Mouse (Mus musculus) lung, adult 2 months (tissue): ENCODE data around the gene Abca7. TPM values are rescaled to one million over a fixed set of nuclear protein-coding genes. Genes with fewer than 3 reads are reported as not detected.
"Not testable (repeated sequence)": the region's sequence is repeated elsewhere in the genome, so short reads cannot be mapped to it uniquely, and the experiment has no call there.

ENCODE experiments used
- DNase-seq: peaks from one replicate; pipeline ENCODE4 v3.0.0; 2022
- H3K4me1 ChIP-seq: fragments of 200-500 bp; 2 replicates; pipeline ENCODE4 v1.6.1; 2011; ENCODE audit warnings: low read length; ENCODE audit not compliant: control insufficient read depth, insufficient read depth
- H3K4me3 ChIP-seq: fragments of 200-500 bp; replicated peaks from 2 replicates; pipeline ENCODE3; 2011; ENCODE audit warnings: low read depth, mild to moderate bottlenecking, control low read depth, low read length; ENCODE audit errors: extremely low read depth
- CTCF ChIP-seq: fragments of 200-500 bp; IDR thresholded peaks from 2 replicates; pipeline ENCODE4 v1.5.1; 2011; ENCODE audit warnings: mild to moderate bottlenecking, low read length, control low read depth; ENCODE audit not compliant: insufficient read depth
- POLR2A ChIP-seq: fragments of 200-500 bp; IDR thresholded peaks from 2 replicates; pipeline ENCODE4 v1.6.1; 2011; ENCODE audit warnings: low read depth, mild to moderate bottlenecking, control low read depth, low read length, borderline replicate concordance; ENCODE audit errors: extremely low read depth
- WGBS: fragments of 180-500 bp; shearing (Covaris S2); methylation state at CpG from one replicate; pipeline ENCODE4 v1.1.7; 2018; 5-methylcytosine and 5-hydroxymethylcytosine counted together
- polyA plus RNA-seq: library from polyadenylated mRNA; depleted of rRNA; stranded (reverse); fragments of >200 nt; gene quantifications from 2 replicates; pipeline ENCODE4 v1.2.3, GENCODE M21; 2012; rRNA removed

The Abca7 gene
- polyA plus RNA-seq, 1 experiment: 38.2 TPM

GRCm38 (mm10) chr10:80053831-80054815 lies 57.8 kb downstream of the Abca7 start:
- DNase-seq: peak; percentile 74
- WGBS: under 1% methylated on average over 76 of the region's 77 CpGs
- no peak for TF ChIP-seq POLR2A
- Histone ChIP-seq H3K4me3 (peak overlapping the region; percentile 87), H3K4me1 (peaks cover 30% of the 10 kb centered on the region)

- peaks cover 30% of the 10 kb centered on the region for H3K4me1 ChIP-seq
- DNase-seq: not testable (repeated sequence)
- WGBS: 7% methylated on average over 3 of the region's 3 CpGs
Measured at GRCm38 (mm10) chr10:80054911-80055310, 58.6 kb downstream of the Abca7 start.

GRCm38 (mm10) chr10:80055364-80055763 lies 59.1 kb downstream of the Abca7 start:
- no peak for TF ChIP-seq CTCF
- no peak for TF ChIP-seq POLR2A
- no peak for DNase-seq
- Histone ChIP-seq H3K4me1 (peaks cover 27% of the 10 kb centered on the region), H3K4me3 (no peak overlapping the region)
- WGBS: 65% methylated on average over 5 of the region's 5 CpGs

More at GRCm38 (mm10) chr10:80054911-80055310, 58.6 kb downstream of the Abca7 start:
- H3K4me3 ChIP-seq: peak overlapping the region; percentile 87

GRCm38 (mm10) chr10:80055891-80056290 lies 59.6 kb downstream of the Abca7 start:
- Histone ChIP-seq H3K4me1 (peaks cover 27% of the 10 kb centered on the region), H3K4me3 (no peak overlapping the region)
- no peak for DNase-seq
- TF ChIP-seq POLR2A (no peak), CTCF (no peak)
- WGBS: 64% methylated on average over 9 of the region's 10 CpGs

GRCm38 (mm10) chr10:80056506-80056905 lies 60.2 kb downstream of the Abca7 start:
- H3K4me3 ChIP-seq: no peak overlapping the region
- 82% methylated on average over 4 of the region's 4 CpGs for WGBS
- DNase-seq: no peak
- peak; percentile 22; the same call in 1 of the 2 replicates for TF ChIP-seq POLR2A
- TF ChIP-seq CTCF: no peak
- peaks cover 22% of the 10 kb centered on the region for H3K4me1 ChIP-seq

- peaks cover 19% of the 10 kb centered on the region for H3K4me1 ChIP-seq
- WGBS: 88% methylated on average over 27 of the region's 27 CpGs
- 0 out of 2 replicates have a peak, but pooled peaks have one; percentile 2 for TF ChIP-seq POLR2A
- no peak for TF ChIP-seq CTCF
- no peak for DNase-seq
- no peak overlapping the region for H3K4me3 ChIP-seq
Measured at GRCm38 (mm10) chr10:80056976-80057682, 60.8 kb downstream of the Abca7 start.

- no peak for DNase-seq
- Histone ChIP-seq H3K4me3 (no peak overlapping the region), H3K4me1 (peaks cover 12% of the 10 kb centered on the region)
- TF ChIP-seq CTCF (no peak), POLR2A (peak; percentile 43; the same call in 1 of the 2 replicates)
- 73% methylated on average over 30 of the region's 30 CpGs for WGBS
Measured at GRCm38 (mm10) chr10:80057683-80058326, 61.5 kb downstream of the Abca7 start.

- no peak for DNase-seq
- no peaks in the 10 kb centered on the region for H3K4me1 ChIP-seq
- TF ChIP-seq POLR2A (no peak), CTCF (no peak)
- 94% methylated on average over 5 of the region's 5 CpGs for WGBS
- no peak overlapping the region for H3K4me3 ChIP-seq
Measured at GRCm38 (mm10) chr10:80063104-80063503, 66.8 kb downstream of the Abca7 start.

- no peak overlapping the region for H3K4me3 ChIP-seq
- no peak for DNase-seq
- 80% methylated on average over 23 of the region's 23 CpGs for WGBS
- TF ChIP-seq CTCF (no peak), POLR2A (no peak)
- no peaks in the 10 kb centered on the region for H3K4me1 ChIP-seq
Measured at GRCm38 (mm10) chr10:80063877-80064650, 67.8 kb downstream of the Abca7 start.

Other genes with a start within 250 kb of the Abca7 start
- 42.0 and 46.2 TPM in 2 replicates for gene Polrmt, start 249.9 kb upstream of the Abca7 start, polyA plus RNA-seq
- 0.10 and 1.0 TPM in 2 replicates for gene Fgf22, start 241.4 kb upstream of the Abca7 start, polyA plus RNA-seq
- 103 and 134 TPM in 2 replicates for gene Rnf126, start 229.5 kb upstream of the Abca7 start, polyA plus RNA-seq
- gene Fstl3, start 219.2 kb upstream of the Abca7 start, polyA plus RNA-seq: 65.8 and 72.7 TPM in 2 replicates
- 0.20 TPM in 1 of 2 replicates, not detected in the other for gene Prss57, start 205.5 kb upstream of the Abca7 start, polyA plus RNA-seq
- 34.2 and 38.5 TPM in 2 replicates for gene Palm, start 202.9 kb upstream of the Abca7 start, polyA plus RNA-seq
- 4.0 and 4.8 TPM in 2 replicates for gene Misp, start 175.5 kb upstream of the Abca7 start, polyA plus RNA-seq
- 224 and 265 TPM in 2 replicates for gene Ptbp1, start 142.1 kb upstream of the Abca7 start, polyA plus RNA-seq
- gene Prtn3, start 122.0 kb upstream of the Abca7 start, polyA plus RNA-seq: 3.6 and 5.0 TPM in 2 replicates
- gene Plppr3, start 121.9 kb upstream of the Abca7 start, polyA plus RNA-seq: 8.4 and 8.9 TPM in 2 replicates
- gene Elane, start 110.2 kb upstream of the Abca7 start, polyA plus RNA-seq: 0.11 and 0.85 TPM in 2 replicates
- gene Cfd, start 105.6 kb upstream of the Abca7 start, polyA plus RNA-seq: 297 and 1,797 TPM in 2 replicates
- 76.2 and 79.1 TPM in 2 replicates for gene Med16, start 87.6 kb upstream of the Abca7 start, polyA plus RNA-seq
- gene Gm26602, start 85.6 kb upstream of the Abca7 start, polyA plus RNA-seq: not detected in 2 replicates
- gene Kiss1r, start 79.5 kb upstream of the Abca7 start, polyA plus RNA-seq: 20.9 and 24.4 TPM in 2 replicates
- gene R3hdm4, start 75.3 kb upstream of the Abca7 start, polyA plus RNA-seq: 129 and 162 TPM in 2 replicates
- gene Arid3a, start 69.5 kb upstream of the Abca7 start, polyA plus RNA-seq: 7.8 and 8.6 TPM in 2 replicates
- 33.5 and 35.5 TPM in 2 replicates for gene Wdr18, start 36.3 kb upstream of the Abca7 start, polyA plus RNA-seq
- gene Grin3b, start 25.8 kb upstream of the Abca7 start, polyA plus RNA-seq: 0.33 TPM in 1 of 2 replicates, not detected in the other
- gene Tmem259, start 12.2 kb upstream of the Abca7 start, polyA plus RNA-seq: 294 and 318 TPM in 2 replicates
- 387 and 395 TPM in 2 replicates for gene Cnn2, start 7.9 kb upstream of the Abca7 start, polyA plus RNA-seq
- 102 and 103 TPM in 2 replicates for gene Arhgap45, start 20.2 kb downstream of the Abca7 start, polyA plus RNA-seq
- 199 and 208 TPM in 2 replicates for gene Polr2e, start 43.3 kb downstream of the Abca7 start, polyA plus RNA-seq
- gene Gpx4, start 50.7 kb downstream of the Abca7 start, polyA plus RNA-seq: 581 and 623 TPM in 2 replicates
- 83.7 and 85.8 TPM in 2 replicates for gene Sbno2, start 109.1 kb downstream of the Abca7 start, polyA plus RNA-seq
- gene Stk11, start 119.3 kb downstream of the Abca7 start, polyA plus RNA-seq: 161 and 168 TPM in 2 replicates
- gene Atp5d, start 142.1 kb downstream of the Abca7 start, polyA plus RNA-seq: 709 and 1,054 TPM in 2 replicates
- 29.9 and 31.5 TPM in 2 replicates for gene Cbarp, start 144.3 kb downstream of the Abca7 start, polyA plus RNA-seq
- gene Midn, start 151.8 kb downstream of the Abca7 start, polyA plus RNA-seq: 110 and 150 TPM in 2 replicates
- gene Cirbp, start 169.5 kb downstream of the Abca7 start, polyA plus RNA-seq: 162 and 200 TPM in 2 replicates
- gene 1600002K03Rik, start 176.4 kb downstream of the Abca7 start, polyA plus RNA-seq: 11.2 and 14.0 TPM in 2 replicates
- gene Efna2, start 183.0 kb downstream of the Abca7 start, polyA plus RNA-seq: 3.6 and 4.7 TPM in 2 replicates
- gene Mum1, start 229.9 kb downstream of the Abca7 start, polyA plus RNA-seq: 39.6 and 42.0 TPM in 2 replicates